Mouse (Mus musculus) spleen, postnatal 14 days (tissue): ENCODE results near the gene Rubcnl.

Source experiments
- DNase-seq, 2 experiments: peaks; one replicate each; pipeline ENCODE4 v3.0.0; 2021 to 2022; ENCODE audit warnings: low spot score in 2 of 2

Gene Rubcnl

DNA sequence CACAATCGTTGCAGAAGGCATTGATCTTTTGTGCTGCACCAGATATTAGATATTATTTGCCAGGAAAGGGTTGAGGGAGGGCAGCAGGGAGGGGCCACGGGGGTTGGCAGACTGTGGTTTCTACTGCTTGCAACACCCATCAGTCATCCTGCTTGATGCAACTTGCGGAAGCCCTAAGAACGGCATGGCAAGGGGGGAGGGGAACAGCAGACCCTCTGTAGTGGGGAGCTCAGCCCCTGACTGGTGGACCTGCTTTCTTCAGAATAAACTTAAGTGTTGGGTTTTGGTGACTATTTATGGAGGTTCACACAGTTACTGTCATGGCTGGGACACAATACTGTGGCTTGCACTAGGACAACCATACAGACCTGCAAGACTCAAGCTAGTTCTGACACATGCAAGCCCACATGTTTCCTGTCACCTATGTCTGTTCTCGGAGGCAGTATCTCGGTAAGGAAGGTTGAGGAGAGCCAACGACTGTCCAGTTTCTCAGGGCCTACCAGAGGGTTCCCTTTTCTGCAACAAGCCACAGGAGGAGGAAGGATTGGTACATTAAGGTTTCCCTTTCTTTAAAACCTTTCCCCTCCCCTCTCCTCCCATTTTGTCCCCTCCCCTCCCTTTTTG is 53.6 kb downstream of the Rubcnl start:
- DNase-seq: peak in 1 of 2 experiments; percentile 19

DNA sequence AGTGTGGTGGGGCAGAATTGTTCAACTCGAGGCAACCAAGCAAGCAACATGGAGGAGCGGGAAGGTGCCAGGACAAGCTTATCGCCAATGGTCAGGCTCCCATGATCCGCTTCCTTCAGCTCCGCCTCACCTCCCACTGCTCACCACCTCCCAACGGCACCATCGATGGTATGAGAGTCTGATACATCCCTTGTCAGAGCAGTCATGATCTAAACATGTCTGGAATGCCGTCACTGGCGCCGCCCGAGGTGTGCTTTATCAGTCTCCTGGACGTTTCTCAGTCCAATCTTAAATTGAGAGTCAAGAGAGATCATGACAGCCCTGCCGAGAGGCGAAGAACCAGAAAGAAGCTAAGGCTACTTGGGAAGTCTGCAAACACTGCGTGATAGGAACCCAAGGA is 55.3 kb downstream of the Rubcnl start:
- no peak for DNase-seq

DNA sequence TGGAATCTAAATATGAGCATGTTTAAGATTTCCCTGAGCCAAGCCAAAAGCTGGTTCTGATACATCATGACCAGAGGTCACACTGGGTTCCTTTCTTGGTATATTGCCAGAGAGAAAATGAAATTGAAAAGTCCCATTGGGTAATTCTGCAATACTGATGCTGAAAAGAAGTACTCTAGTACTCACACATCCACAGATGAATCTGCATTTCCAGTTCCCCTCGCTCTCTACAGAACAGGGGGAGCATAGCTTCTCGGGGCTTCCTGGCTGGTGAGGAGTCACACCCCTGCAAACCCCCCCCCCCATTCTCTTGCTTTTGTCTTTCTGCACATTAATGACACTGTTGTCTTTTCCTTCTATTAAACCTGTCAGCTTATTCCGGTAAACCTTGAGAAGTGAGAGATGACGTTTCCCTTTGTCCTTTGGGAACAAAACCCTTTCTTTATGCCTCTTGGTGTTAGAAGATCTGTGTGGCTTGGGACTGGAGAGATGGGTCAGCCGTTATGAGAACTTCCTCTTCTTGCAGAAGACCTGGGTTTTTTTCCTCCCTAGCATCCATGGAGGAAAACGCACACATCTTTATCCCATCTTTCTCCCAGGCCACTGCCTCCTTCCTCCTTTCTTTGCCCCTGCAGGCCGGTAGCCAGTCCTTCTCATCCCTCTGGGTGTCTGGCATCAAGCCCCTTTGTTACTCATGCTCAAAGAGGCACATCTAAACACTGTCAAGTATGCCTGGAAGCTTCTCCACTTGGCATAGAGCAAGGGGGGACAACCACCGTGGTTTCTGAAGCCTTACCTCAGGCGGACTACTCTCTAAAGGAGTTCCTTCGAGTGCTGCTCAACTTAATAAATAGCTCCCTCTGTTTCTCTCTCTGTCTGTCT is 59.7 kb downstream of the Rubcnl start:
- DNase-seq: no peak

DNA sequence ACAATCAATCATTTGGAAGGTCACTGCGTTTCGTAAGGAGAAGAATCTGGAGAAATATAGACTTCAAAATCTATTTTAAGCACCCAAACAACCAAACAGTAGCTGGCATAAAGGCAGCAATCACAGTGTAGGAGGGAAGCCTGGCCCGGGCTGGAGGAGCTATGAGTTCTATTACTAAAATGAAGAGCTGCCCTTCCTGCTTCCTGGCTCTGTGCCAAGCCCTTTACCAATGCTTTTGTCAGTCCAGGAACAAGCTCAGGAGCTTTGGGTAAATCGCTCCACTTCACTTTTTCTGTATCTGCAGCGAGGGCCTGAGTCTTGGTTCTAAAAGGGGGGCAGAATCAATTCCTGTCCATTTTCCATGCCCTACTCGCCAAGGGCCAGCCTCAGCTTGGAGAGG is 62.1 kb downstream of the Rubcnl start:
- DNase-seq: no peak
